Mouse (Mus musculus): ENCODE data around the gene Themis.

Themis gene

GRCm38 (mm10) chr10:28668261-28668660 is at the start of gene Themis:
Gene Themis (plus strand): TSS chr10:28668360.
- peak; percentile 85 for DNase-seq

DNA sequence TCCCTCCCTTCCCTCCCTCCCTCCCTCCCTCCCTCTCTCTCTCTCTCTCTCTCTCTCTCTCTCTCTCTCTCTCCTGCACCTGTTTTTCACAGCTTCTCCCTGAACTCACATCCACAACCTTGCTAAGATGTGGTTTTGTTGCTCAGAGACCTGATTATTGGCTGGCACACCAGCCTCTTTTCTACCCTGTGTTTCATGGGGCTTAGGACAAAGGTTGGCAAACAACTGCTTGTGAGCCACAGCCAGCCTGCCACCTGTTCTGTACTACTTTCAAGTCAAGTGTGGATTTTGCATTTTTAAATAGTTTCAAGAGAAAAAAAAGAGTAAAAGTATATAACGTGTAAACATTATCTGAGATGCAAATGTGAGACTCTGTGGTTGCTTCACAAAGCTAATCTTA is 48.7 kb upstream of the Themis start:
- no peak for DNase-seq

- no peak for DNase-seq
Observed at GRCm38 (mm10) chr10:28636096-28636495, 32.1 kb upstream of the Themis start.

DNA sequence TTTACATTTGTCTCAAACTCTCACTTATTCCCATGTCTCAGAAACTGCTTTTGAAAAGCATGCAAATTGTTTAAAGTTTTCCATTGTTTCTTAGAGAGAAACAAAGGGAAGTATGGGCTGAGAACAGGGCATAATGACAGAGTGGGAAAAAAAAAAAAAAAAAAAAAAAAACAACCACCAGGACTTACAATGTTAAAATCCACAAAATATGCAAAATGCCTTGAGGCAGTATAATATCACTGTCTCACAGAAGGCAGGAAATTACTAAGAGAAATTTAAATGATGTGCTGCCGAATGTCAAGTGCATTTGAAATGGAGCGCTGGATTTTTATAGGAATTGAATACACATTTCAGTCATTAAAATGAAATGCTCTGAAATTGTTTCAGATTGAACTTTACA is 26.3 kb upstream of the Themis start:
- no peak for DNase-seq

- no peak for DNase-seq
Observed at GRCm38 (mm10) chr10:28647855-28648254, 20.3 kb upstream of the Themis start.

- no peak for DNase-seq
Observed at GRCm38 (mm10) chr10:28649109-28649899, 18.9 kb upstream of the Themis start.

DNA sequence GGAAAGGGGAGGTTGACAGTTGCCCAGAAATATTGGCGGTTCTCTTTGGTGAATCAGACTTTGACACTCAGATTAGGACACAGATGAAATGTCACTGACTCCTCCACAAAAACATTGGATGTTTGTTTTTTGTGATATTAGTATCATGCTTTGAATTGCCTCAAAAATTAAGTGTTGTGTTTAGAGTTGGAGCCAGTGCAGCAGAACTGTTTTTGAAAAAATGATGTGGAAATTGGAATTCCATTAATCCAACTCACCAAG is 18.3 kb upstream of the Themis start:
- no peak for DNase-seq

DNA sequence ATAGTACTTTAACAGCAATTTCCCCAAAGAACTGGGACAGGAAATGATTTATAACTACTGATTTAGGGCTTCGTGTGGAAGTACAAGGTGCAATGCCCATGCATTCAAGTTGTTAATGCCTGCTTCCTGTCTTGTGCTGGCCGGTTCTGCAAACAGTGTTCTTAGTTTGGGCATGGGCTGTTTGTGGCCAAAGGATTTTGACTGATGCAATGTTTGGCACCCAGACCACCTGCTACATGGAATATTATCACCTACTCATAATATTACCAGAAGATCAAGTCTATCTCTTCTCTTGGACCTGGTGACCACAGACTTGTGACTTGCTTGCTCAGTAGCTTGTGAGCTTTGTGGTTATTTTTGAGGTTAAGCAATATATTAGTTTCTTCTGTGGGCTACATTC is 16.2 kb upstream of the Themis start:
- DNase-seq, result no peak

DNA sequence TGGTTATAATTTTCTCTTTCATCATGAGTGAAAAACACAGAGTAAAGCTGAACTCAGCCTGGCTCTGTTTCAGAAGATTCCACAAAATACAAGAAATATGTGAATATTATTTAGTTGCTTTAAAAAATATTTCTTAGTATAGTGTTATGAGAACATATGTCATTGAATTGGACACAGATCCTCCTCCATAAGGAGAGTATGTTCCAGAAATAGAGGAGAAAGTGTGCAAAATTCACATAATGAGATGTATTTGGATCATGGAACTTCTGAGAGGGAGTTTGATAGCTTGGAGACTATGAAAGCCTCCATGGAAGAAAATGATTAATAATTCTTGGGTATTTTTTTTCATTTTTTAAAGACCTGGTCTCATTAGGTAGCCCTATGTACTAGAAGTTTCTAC is 13.4 kb upstream of the Themis start:
- DNase-seq, result no peak

- DNase-seq, result no peak
Observed at GRCm38 (mm10) chr10:28665141-28665540, 3.0 kb upstream of the Themis start.

GRCm38 (mm10) chr10:28673931-28674330 is 5.8 kb downstream of the Themis start:
- DNase-seq, result no peak

GRCm38 (mm10) chr10:28675337-28675736 is 7.2 kb downstream of the Themis start:
- no peak for DNase-seq

- no peak for DNase-seq
Observed at GRCm38 (mm10) chr10:28694981-28695380, 26.8 kb downstream of the Themis start.

DNA sequence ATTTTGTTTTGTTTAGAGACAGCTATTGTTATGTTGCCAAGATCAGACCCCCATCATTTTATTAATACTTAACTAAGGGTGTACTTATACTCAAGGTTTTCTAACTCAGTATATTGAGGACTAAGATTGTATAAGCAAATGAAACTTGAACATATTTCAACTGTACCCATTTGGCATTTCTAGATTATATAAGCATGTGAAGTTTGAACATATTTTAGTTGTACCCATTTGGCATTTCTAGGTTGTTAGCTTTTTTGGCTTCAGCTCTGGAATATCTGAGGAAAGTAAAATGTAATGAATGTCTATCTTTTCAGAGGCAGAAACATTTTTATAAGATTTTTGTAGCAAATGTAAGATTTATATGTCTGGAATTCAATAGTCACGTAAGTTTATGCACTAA is 27.9 kb downstream of the Themis start:
- DNase-seq, result no peak

DNA sequence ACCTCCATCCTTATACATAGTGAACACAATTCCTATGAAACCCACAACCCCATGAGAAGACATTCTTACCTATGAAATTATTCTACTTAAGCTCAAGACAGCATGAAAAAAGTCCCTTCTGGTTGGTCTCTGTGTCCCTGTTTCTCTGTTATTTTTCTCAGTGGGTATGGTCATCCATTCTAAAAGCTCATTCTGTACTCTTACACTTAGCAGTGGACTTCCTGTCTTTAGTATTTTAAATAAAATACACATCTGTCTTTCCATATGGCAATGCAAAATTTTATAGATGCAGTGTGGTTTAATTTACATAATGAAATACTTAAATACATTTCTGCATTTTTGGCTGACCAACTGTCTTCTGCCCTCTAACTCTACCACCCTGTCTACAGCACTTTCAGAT is 30.0 kb downstream of the Themis start:
- no peak for DNase-seq

DNA sequence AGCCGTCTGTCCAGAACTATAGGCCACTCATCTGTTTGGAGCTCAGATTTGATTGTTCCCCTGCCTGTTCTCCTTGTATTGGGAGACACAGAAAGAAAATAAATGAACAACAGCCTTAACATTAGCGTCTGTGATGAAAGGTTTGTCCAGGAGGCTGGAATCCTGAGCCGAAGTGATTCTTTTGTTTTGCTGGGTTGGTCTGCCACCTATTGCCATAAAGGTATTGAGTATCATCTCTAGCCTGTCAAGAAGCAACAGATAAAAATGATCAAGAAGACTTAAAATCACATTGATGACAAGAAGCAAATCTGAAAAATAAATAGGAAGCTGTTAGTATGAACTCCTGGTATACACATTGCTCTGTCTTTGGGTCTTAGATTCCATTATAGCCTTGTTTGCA is 53.7 kb downstream of the Themis start:
- DNase-seq, result no peak

GRCm38 (mm10) chr10:28723266-28723665 is 55.1 kb downstream of the Themis start:
- no peak for DNase-seq

GRCm38 (mm10) chr10:28730122-28730521 is 62.0 kb downstream of the Themis start:
- no peak for DNase-seq

DNA sequence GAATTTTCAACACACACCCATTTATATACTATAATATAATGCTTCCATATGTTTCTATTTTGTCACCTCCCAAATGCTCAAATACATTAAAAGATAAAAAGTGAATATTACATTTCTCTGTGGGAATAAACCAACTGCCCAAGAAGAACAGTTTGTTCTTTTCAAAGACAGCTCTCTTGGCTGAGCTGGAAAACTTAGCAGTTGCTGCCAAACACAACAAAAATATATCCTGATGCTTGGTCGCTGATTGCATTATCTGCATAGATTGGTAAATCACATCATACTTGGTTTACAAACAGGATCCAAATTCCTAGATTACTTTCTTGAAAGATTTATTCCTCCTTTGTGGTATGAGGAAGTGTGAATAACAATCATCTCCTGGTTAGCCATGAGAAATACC is 69.8 kb downstream of the Themis start:
- DNase-seq, result no peak

GRCm38 (mm10) chr10:28746426-28746825 is 78.3 kb downstream of the Themis start:
- DNase-seq, result no peak

DNA sequence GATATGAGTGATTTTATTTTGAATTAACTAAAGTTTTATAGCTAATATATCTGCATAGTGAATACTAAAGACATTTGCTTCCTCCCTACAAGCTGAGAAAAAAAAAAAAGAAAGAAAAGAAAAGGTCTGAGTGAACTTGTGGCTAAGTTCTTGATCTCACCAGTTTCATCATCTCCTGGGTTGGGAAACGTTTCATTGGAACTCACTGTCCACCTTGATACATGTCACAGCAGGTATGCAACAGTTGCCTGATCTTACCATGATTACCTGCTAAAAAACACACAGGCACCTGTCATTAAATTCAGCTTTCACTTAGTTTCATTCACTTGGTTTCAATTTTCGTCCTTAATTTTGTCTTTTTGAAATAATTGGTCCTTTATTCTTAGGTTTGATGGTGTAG is 85.2 kb downstream of the Themis start:
- DNase-seq, result no peak

DNA sequence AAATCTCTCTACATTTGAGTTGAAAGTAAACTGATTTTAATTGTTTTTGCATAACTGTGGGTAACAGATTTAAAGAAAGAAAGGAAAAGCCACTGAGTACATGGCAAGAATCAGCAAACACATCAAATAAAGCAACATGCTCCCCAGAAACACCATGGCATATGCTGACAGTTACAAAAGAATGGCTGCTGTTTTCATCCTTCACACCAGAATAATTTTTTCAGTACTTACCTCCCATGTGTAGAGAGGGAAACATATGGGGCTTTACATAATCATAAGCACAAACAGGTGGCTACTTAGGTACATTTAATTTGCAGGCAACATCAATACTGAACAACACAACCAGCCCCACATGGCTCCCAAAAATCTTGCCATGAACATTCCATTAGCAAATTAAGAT is 86.8 kb downstream of the Themis start:
- DNase-seq, result no peak

- DNase-seq, result no peak
Observed at GRCm38 (mm10) chr10:28776777-28777402, 108.7 kb downstream of the Themis start.

- no peak for DNase-seq
Observed at GRCm38 (mm10) chr10:28799469-28799868, 131.3 kb downstream of the Themis start.

GRCm38 (mm10) chr10:28805160-28805559 is 137.0 kb downstream of the Themis start:
- DNase-seq, result no peak

Measured in heart, adult 11 months (tissue).